Mouse (Mus musculus) CD8-positive naive resting alpha-beta T cell, adult 2 months (primary cell): ENCODE results near the gene Ccnd3.
"Not testable (repeated sequence)": the region's sequence is repeated elsewhere in the genome, so short reads cannot be mapped to it uniquely, and the experiment has no call there.

Source experiments
- DNase-seq, 2 experiments: peaks; one replicate each; pipeline ENCODE4 v3.0.0; 2022; ENCODE audit warnings: low read depth in 2 of 2, low spot score in 2 of 2

The Ccnd3 gene

DNA sequence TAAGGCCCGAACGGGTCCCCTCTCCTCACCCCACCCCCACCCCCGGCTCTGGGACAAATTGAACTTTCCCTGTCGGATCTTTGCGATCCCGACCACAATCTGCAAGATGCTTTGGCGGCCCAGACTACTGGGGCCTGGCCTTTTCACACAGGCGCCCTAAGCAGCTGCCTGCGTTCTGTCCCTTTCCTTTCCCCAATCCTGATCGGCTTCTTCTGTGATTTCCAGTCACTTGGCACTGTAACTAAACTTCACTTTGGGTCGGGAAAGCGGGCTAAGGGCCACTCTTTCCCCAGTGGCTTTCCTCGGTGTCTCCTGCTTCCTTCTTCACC lies 89.0 kb downstream of the Ccnd3 start:
- no peak for DNase-seq

DNA sequence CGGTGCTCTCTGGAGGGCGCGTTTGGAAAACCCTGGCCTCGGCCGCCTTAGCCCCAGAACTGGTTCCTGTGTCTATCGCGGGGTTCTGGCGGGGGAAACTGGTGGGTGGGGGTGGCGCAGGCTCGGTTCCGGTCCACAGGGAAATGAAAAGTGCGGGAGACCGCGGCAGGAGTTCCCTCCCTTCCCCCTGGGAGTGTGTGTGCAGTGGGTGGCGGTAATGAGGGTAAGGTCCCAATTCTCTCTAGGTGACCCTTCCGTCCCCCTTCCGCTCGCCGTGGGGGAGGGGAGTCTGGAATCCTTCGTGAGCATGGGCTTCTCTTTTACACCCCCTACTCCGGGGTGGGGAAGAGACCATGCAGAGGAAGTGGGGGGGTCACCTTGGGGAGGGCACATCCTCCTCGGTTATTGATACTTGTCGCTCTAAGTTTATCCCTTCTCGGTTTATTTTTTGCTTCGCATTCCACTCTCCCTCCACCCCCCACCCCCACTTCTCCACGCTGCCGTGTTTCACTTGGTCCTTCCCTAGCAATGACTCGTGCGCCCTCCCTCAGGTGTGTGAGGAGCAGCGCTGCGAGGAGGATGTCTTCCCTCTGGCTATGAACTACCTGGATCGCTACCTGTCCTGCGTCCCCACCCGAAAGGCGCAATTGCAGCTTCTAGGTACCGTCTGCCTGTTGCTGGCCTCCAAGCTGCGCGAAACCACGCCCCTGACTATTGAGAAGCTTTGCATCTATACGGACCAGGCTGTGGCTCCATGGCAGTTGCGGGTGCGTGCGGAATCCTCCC lies 89.5 kb downstream of the Ccnd3 start:
- no peak for DNase-seq

DNA sequence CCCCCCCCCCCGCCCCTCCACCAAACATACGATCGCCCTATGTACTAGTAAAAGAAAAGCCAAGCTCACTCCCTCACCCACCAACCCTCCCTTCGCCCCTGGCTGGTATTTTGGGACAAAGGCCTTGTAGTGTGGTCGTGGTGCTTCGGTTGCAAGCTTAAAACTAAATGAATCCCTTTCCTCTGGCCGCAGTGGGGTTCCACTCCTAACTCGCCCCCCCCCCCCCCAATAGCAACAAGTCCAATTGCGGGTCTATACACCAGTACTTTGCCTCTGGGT lies 90.1 kb downstream of the Ccnd3 start:
- DNase-seq: no peak

DNA sequence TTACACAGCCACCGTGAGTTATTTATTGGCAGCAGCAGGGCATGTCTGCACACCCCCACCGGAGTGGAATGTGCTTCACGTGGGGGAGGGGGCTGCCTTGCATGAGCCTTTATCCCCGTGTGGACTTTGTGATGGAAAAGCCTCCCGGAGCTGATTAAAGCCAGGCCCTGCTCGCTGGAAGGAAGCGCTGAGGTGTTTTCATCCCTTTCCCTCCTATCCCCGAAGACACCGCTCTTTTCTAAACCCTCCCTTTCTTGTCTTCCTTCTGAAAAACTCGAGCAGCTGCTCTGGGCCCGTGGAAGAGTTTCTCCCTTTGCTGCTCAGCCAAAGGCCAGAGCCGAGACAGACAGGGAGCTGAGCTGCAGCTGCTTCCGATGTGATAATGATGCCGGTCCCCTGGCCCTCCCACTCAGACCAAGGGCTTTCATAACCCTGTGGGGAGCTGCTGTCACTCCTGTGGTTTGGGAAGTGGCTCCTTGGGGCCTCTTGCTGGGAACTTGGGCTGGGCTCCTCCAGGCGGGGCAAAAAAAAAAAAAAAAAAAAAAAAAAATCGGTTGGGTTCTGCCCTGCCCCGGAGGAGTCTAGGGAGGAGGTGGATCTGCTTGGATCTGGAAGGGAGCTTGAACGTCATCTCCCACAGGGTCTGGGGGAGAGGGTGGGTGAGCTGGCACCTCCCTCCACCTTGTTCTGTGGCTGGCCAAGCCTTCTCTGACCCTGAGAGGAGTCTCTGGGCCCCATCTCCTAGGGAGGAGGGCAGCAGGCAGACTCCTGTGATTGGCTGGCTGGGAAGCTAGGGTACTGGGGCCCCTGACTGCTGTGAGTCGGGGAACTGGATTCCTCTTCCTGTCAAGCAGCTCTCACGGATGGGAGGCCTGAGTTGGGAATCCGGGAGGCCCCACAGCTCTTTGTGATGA lies 90.7 kb downstream of the Ccnd3 start:
- no peak for DNase-seq

DNA sequence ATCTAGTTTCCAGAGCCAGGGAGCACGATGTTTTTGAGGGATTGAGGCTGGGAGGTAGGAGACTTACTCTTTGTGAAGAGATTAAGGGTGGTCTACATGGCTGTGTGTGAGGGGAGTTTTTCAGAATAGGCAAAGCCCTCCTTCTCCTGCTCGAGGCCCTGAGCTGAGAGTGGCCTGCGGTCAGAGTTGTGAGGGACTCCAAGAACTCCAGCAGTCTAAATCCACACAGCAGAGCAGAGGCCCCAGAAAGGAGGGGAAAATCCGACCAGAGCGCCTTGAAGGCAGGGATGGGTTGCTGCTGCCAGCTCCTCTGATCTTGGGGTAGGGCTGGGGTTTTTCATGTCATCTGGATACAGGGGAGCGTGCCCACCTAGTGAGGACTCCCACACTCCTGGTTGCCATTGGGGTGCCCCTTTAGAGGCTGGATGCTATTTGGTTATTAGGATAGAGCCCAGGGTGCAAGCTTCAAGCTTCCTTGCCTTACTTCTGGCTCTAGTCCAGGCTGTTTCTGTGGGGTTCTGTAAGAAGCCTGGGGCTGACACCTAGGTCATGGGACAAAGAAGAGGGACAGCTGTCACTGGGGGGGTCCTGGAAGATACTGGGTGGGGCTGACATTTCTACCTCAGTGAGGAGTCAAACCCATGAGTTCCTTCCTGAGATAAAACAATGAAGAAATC lies 91.4 kb downstream of the Ccnd3 start:
- no peak for DNase-seq

DNA sequence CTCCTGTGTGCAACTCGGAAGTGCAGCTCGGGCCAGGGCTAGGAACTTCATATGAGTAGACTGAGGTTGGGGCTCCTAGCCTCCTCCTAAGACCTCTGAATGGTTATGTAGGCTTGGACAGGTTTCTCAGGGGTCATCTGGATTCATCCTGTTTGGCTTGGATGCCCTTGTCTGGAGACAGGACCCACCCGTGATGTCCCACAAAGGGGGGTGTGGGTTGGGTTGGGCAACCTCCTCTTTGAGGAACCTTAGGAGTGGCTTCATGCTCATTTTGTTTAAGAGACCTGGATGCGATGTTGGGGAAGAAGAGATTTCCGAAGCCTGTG lies 92.0 kb downstream of the Ccnd3 start:
- DNase-seq: no peak

DNA sequence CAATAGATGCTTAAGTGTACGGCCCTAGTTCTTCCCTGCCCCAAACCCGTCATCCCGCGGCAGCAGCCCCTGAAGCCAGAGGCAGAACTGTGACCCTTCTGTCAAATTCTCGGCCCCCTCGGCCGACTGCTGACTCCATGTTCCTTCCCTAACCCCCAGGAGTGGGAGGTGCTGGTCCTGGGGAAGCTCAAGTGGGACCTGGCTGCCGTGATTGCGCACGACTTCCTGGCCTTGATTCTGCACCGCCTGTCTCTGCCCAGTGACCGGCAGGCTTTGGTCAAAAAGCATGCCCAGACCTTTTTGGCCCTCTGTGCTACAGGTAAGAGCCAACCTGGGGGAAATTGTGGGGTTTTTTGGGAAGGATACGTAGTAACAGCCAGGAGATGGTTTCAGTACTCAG lies 92.4 kb downstream of the Ccnd3 start:
- DNase-seq: no peak

DNA sequence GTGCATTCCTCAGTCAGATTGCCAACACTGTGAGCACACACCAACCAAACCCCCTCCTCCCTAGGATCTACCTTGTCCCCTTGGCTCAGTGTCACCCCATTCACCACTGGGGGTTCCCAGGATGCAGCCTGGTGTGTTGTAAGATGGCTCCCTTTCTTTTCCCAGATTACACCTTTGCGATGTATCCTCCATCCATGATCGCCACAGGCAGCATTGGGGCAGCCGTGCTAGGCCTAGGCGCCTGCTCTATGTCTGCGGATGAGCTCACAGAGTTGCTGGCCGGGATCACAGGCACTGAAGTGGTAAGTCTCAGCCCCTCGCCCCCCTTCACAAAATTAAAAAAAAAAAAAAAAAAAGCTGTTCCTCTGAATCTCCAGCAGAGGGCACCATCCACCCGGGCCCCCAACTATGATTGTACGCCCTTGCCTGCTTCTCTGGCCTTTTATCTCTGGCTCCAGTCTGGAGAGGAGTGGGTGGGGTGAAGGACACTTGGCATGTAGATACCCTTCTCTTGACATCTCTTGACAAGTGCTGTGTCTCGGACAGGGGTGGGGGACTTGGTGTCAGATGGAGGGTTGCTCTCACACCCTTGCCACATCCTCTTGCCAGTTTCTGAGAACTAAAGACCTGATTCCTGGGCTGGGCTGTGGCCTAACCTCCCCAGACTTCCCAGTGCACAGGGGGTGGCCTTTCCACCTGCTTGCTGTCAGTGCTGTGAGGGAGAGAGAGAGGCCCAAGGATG lies 93.2 kb downstream of the Ccnd3 start:
- peak; percentile 64 to 71 for DNase-seq

DNA sequence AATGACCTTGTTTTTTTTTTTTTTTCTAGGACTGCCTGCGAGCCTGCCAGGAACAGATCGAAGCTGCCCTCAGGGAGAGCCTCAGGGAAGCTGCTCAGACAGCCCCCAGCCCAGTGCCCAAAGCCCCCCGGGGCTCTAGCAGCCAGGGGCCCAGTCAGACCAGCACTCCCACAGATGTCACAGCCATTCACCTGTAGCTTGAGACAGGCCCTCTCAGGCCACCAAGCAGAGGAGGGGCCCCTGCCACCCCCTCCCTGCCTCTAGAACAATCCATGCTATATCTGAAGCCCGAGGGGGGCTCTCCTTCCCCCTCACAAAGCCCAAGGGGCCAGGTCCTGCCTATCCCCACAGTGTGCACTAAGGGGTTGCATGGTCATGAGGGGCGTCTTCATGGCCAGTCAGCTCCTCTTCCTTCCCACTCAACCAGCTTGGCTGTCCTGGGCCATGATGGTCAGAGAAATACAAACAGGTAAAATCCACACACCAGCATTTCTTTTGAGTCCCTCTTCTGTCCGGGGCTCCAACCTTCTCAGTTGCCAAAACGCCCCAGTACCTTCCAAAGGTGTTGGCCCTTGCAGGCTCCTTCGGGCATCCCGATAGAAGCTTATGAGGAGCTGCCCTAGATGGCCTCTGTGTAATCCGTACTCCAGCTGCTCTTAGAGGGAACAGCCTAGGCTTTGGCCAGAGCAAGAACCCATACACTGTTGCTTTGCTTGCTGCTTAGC lies 93.9 kb downstream of the Ccnd3 start:
- not testable (repeated sequence) for DNase-seq

DNA sequence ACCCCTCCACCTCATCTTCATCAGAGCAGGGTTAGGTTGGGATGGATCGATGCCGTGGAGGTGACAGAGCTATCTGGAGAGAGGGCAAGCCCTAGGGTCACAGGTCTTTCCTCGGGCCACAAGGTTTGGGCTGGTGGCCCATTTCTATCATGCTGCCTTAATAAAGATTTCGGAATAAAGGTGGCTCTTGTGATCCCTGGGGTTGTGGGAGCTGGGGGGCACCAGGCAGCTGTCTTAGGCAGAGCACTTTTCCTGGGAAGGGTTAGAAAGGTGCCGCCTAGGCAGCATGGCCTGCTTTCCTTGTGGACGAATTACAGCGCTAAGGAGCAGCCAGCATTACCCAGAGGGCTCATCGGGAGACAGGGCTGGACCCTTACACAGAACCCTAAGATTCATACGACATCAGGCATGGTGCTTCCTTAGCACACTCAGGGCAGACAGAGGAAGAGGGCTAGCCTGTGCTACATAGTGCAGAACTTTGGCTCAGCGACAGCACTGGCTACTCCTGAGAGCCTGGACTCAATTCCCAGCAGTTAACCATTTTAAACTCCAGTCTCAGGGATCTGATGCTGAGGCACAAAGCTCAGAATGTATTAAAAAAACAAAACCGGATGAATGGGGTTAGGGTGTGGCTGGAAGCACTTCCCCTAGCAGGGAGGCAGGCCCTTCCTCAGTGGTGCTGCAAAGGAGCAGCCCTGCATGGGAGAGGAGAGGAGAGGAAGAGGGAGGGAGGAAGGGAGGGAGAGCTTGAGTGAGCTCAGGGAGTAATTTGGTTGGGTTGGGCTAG lies 94.9 kb downstream of the Ccnd3 start:
- no peak for DNase-seq

DNA sequence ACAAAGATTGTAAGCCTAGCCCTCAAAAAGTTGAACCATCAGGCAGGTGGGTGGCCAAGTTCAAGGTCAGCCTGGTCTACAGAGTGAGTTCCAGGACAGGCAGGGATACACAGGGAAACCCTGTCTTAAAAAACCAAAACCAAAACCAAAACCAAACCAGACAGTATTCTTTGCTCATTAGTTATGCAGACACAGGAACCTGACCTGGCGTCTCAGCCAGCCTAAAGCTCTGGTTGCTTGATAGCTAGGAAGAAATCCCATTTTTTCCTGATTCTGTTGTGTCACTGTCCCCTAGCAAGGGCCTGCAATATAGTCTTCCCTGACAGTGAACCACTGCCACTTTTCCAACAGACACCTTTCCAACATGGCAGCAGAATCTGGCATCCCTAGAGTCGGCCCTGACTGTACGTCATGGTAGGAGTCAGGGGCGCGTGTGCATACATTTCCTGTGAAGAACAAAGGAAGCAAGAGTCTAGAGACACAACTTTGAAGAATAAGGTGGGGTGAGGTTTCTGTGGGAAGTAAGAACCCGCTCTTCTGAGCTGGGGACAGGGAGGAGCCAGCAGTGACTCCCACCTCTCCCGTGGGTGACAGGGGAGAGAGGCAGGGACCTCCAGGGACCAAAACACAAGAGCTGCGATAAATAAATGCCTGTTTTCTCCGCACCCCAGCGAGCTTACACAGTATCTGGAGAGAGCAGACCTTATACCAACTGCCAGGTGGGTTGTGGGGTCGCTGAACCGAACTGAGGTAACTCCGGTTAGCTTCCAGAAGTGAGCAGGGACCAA lies 95.9 kb downstream of the Ccnd3 start:
- DNase-seq: peak; percentile 50 to 63

DNA sequence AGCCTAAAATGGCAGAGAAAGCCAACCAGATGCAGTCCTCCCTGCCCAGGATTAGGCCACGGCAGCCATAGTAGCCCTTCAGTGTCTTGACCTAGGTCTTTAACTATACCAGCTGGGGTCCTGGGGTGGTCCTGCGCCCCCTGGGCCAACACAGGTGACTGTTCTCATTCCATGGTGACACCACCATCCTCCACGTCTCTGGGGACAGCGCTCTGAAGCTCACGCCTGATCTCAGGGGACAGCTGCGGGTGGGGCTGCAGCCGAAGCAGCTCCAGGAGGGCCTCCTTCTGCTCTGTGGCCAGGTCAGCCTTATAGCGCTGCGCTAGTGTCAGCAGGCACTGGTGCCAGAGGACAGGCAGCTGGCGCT lies 96.5 kb downstream of the Ccnd3 start:
- no peak for DNase-seq

DNA sequence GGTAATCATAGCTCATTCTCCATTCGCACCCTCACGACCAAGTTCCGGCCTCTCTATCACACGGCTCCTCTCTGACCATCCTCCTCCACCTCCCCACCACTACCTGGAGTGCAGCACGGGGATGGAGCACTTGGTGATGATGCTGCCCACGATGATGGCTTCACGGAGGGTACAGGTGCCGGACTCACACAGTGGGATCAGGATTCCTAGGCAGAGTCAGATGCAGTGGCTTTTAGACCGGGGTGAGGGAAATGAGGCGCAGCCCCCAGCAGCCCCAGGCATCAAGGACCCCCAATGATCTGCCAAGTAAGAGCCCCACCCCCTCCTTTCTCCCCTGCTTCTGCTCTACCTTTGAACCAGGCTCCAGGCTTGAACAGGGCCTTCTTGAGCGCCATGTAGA lies 97.4 kb downstream of the Ccnd3 start:
- no peak for DNase-seq

DNA sequence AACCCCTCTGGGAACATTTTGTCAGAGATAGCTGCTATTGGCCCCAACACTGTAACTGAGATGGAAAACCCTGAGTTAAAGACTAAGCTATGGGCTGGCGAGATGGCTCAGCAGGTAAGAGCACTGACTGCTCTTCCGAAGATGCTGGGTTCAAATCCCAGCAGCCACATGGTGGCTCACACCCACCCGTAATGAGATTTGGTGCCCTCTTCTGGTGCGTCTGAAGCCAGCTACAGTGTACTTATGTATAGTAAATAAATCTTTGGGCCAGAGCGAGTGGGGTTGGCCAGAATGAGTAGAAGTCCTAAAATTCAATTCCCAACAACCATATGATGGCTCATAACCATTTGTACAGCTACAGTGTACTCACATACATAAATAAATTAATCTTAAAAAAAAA lies 101.4 kb downstream of the Ccnd3 start:
- no peak for DNase-seq

DNA sequence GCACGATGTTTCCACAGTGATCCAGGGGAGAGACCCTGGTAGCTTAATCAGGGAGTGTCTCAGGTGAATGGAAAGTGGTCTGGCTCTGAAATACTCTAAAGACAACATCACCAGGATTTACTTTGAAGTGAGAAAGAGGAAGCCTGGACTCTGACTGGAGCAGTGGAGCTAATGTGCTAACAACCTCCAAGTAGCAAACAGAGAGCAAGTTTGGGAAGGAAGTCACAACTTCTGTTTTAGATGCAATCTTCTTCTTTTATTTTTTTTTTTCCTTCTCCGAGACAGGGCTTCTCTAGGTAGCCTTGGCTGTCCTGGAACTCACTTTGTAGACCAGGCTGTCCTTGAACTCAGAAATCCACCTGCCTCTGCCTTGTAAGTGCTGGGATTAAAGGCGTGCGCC lies 104.3 kb downstream of the Ccnd3 start:
- DNase-seq: no peak

DNA sequence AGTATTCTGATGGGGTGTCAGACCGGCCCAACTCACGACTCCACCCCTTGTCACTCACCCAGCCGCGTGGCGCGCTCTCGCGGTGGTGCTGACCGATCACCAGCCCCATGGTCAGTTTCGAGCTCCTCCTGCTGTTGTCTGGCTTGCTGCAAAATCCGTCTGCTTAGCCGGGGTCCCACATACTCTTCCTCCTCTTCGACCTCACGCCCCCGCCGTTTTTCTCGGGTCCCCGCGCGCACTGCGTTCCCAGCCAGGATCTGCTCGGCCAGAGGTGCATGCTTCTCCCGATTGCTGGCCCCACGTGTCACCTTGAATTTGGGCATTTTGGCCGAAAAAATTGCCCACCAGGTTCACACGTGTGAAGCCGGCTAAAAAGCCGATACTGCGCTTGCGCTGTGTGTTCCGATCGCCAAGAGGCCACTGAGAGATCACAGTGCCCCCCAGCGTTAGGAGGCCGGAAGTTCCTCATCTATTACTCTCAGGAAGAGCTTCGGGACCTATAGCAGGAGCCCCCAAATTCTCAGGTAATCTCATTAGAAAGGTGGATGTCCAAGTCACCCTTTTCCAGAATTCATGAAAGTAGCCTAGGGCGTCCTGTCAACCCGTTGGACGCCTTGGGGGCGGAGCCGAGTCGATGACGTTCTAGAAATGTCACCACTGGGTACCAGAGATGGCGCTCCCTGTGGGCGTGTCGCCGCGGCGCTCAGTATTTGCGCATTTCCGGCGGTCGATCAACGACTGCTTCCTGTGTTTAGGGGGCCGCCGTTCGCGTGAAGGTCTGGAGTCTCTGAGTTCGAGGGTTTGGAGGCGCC lies 106.2 kb downstream of the Ccnd3 start, which contains the start of the genes Bysl, Med20 and Gm20517:
Gene Bysl (minus strand): TSS at position 644 of the 812 bp plus-strand sequence.
Gene Med20 (plus strand): TSS at position 734 of the 812 bp plus-strand sequence.
Gene Gm20517 (plus strand): TSS at position 741 of the 812 bp plus-strand sequence.
- peak; percentile 93 to 95 for DNase-seq

DNA sequence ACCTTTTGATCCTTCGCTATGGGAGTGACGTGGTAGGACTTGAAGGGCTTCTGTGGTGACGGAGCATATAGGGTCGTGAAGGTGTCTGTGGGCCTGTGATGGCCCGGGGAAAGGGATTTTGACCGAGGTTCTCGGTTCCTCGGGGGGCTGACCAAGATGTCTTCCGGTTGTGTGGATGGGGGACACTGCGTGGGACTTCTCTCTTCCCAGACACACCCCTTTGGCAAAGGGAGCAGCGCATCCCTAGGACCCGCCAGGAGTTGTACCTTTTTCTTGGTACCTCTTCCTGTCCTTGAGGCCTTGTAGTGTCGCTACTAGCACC lies 106.8 kb downstream of the Ccnd3 start:
- no peak for DNase-seq

DNA sequence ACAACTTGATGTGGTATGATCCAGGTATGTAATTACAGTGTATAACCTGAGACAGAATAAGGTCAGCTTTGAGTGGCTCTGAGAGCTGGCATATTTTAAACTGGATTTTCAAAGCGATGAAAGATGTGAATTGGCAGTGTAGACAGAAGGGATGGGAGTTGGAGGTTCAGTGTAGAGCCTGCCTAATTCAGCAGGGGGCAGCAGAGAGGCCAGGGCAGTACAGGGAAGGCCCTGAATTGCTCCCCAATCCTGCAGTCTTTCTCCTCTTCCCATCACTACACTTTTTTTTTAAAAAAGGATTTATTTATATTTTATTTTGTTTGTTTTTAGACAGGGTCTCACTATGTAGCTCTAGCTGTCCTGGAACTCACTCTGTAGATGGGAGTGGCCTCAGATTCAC lies 109.2 kb downstream of the Ccnd3 start:
- peak in 1 of 2 experiments; percentile 65 for DNase-seq
